Mouse (Mus musculus) heart, postnatal 0 days (tissue): ENCODE results near the gene 1190005I06Rik.

Experiments used
- CTCF ChIP-seq: IDR thresholded peaks from 2 replicates; pipeline ENCODE4 v1.5.1; 2016; ENCODE audit warnings: antibody characterized with exemption, control low read depth, low read depth
- EP300 ChIP-seq: IDR thresholded peaks from 2 replicates; pipeline ENCODE4 v1.6.1; 2016; ENCODE audit warnings: antibody characterized with exemption, low read depth

DNA sequence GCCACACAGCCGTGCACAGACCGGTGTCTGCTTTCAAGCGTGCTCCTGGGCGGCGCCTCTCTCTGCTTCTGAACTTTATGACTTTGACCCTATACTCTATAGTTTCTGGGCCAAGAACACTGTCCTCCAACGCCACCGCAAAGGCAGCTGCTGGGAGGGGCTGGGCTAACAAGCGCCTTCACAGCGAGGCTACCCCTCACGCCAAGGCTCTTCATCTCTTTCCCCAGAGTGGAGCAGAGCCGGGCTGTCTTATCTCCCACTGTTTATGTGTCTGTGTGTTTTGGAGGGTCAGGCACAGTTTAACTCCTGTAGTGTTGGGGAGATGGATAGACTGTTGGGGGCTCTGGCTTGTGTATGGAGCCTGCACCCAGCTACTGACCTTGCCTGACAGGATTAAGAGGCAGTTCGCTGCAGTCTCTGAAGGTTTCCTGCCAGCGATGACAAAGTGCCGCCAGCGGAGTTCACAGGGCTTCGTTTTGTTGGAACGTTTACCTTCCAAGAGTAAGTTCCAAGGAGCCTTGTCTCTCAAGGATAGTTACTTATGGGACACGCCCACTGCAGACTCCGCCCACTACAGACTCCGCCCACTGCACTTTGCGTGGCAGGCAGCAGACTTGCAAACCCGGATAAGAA, 46.5 kb upstream of the 1190005I06Rik start:
- no peak for TF ChIP-seq EP300
- TF ChIP-seq CTCF: no peak
